Mouse (Mus musculus) E14TG2a.4 (cell line): ENCODE results near the gene Ccdc194.

Experiments used
- CTCF ChIP-seq: conservative IDR thresholded peaks from 2 replicates; pipeline ENCODE4 v1.5.1; 2014; ENCODE audit warnings: low read length
- NANOG ChIP-seq: IDR thresholded peaks from 2 replicates; pipeline ENCODE4 v1.6.1; 2014; ENCODE audit warnings: borderline replicate concordance, low read length, mixed read lengths
- POU5F1 ChIP-seq: IDR thresholded peaks from 2 replicates; pipeline ENCODE4 v1.6.1; 2014; ENCODE audit warnings: low read length, borderline replicate concordance

- no peak for TF ChIP-seq CTCF
- no peak for TF ChIP-seq POU5F1
- no peak for TF ChIP-seq NANOG
Measured at GRCm38 (mm10) chr8:71543755-71544154, 18.2 kb upstream of the Ccdc194 start.
